Mouse (Mus musculus) embryonic facial prominence, embryonic 10.5 days (tissue): ENCODE results near the gene Eif4a2. TPM values are rescaled to one million over a fixed set of nuclear protein-coding genes. Genes with fewer than 3 reads are reported as not detected.

Experiments used
- DNase-seq: peaks from one replicate; pipeline ENCODE4 v3.0.0-alpha.2; 2017; ENCODE audit warnings: low spot score
- H3K27ac ChIP-seq: fragments of 300-500 bp; sonication (generic); replicated peaks from 2 replicates; pipeline ENCODE4 v1.5.1; 2016; ENCODE audit warnings: mild to moderate bottlenecking
- H3K27me3 ChIP-seq: fragments of 300-500 bp; sonication (generic); replicated peaks from 2 replicates; pipeline ENCODE4 v1.6.1; 2016; ENCODE audit warnings: low read depth, mild to moderate bottlenecking; ENCODE audit not compliant: poor library complexity, severe bottlenecking
- H3K36me3 ChIP-seq: fragments of 300-500 bp; sonication (generic); replicated peaks from 2 replicates; pipeline ENCODE4 v1.6.1; 2016; ENCODE audit warnings: mild to moderate bottlenecking, moderate library complexity
- H3K4me1 ChIP-seq: fragments of 300-500 bp; sonication (generic); 2 replicates; pipeline ENCODE4 v1.6.1; 2016
- H3K4me3 ChIP-seq: fragments of 300-500 bp; sonication (generic); 2 replicates; pipeline ENCODE4 v1.5.1; 2016; ENCODE audit warnings: mild to moderate bottlenecking, moderate library complexity
- H3K9me3 ChIP-seq: fragments of 300-500 bp; sonication (generic); 2 replicates; pipeline ENCODE4 v1.6.1; 2016; ENCODE audit warnings: mild to moderate bottlenecking
- WGBS: fragments of 180-500 bp; shearing (Covaris S2); methylation state at CpG from one replicate; pipeline ENCODE4 v1.1.7; 2016; 5-methylcytosine and 5-hydroxymethylcytosine counted together
- microRNA-seq: library from miRNA; unstranded; fragments of <30 nt; microRNA quantifications from one replicate; pipeline ENCODE4, GENCODE M21; 2017
- polyA plus RNA-seq: library from polyadenylated mRNA; unstranded; fragments of >200 nt; fragmentation: Nextera tagmentation; extraction: Ambion mirVana; gene quantifications from 2 replicates; pipeline ENCODE4 v1.2.1, GENCODE M21; 2016

The Eif4a2 gene
- polyA plus RNA-seq, 1 experiment from 2014 or later = 177 TPM

- Histone ChIP-seq H3K27me3 (no peaks in the 10 kb centered on the region), H3K4me3 (no peak overlapping the region), H3K36me3 (no peaks in the 10 kb centered on the region), H3K9me3 (no peaks in the 10 kb centered on the region), H3K27ac (no peak overlapping the region), H3K4me1 (0 out of 2 replicates have a peak, but pooled peaks cover 5% of the 10 kb centered on the region)
- WGBS = 81% methylated on average over 5 of the region's 5 CpGs
- DNase-seq = no peak
Measured at GRCm38 (mm10) chr16:23154261-23154660, 47.0 kb downstream of the Eif4a2 start.

GRCm38 (mm10) chr16:23157013-23157412 is 49.8 kb downstream of the Eif4a2 start:
- Histone ChIP-seq H3K36me3 (no peaks in the 10 kb centered on the region), H3K27me3 (no peaks in the 10 kb centered on the region), H3K9me3 (no peaks in the 10 kb centered on the region), H3K4me3 (no peak overlapping the region), H3K27ac (no peak overlapping the region), H3K4me1 (no peaks in the 10 kb centered on the region)
- no peak for DNase-seq
- WGBS = 93% methylated on average over 13 of the region's 13 CpGs

DNA sequence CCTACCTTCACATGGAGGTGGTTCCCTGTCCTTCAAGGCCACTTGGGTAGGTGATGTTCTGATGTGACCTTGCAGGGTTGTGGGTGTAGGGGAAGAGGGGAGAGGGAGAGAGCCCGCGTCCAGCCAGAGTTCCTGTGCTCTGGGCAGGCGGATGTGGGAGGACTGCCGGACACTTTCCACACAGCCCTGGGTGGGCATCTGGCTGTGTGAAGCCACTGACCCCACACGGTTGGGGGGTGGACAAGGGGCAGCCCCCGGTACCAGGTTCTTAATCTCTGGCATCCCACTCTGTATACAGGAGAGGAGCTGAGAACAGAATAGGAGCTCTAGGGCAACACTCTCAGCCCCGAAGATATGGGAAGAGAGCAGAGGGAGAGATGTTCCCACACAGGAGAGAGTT is 51.0 kb downstream of the Eif4a2 start:
- WGBS = 91% methylated on average over 7 of the region's 7 CpGs
- Histone ChIP-seq H3K9me3 (no peaks in the 10 kb centered on the region), H3K27me3 (no peaks in the 10 kb centered on the region), H3K36me3 (no peaks in the 10 kb centered on the region), H3K27ac (no peak overlapping the region), H3K4me1 (no peaks in the 10 kb centered on the region), H3K4me3 (no peak overlapping the region)
- no peak for DNase-seq

GRCm38 (mm10) chr16:23158957-23159356 is 51.7 kb downstream of the Eif4a2 start:
- no peaks in the 10 kb centered on the region for H3K9me3 ChIP-seq
- DNase-seq = no peak
- no peaks in the 10 kb centered on the region for H3K27me3 ChIP-seq
- no peaks in the 10 kb centered on the region for H3K4me1 ChIP-seq
- WGBS = 50% methylated on average over 2 of the region's 2 CpGs
- no peak overlapping the region for H3K27ac ChIP-seq
- no peak overlapping the region for H3K4me3 ChIP-seq
- no peaks in the 10 kb centered on the region for H3K36me3 ChIP-seq

GRCm38 (mm10) chr16:23159749-23160148 is 52.5 kb downstream of the Eif4a2 start:
- H3K4me3 ChIP-seq = no peak overlapping the region
- no peak for DNase-seq
- no peaks in the 10 kb centered on the region for H3K9me3 ChIP-seq
- no peaks in the 10 kb centered on the region for H3K27me3 ChIP-seq
- no peaks in the 10 kb centered on the region for H3K4me1 ChIP-seq
- WGBS = 74% methylated on average over 2 of the region's 2 CpGs
- H3K36me3 ChIP-seq = no peaks in the 10 kb centered on the region
- H3K27ac ChIP-seq = no peak overlapping the region

- Histone ChIP-seq H3K9me3 (no peaks in the 10 kb centered on the region), H3K4me3 (no peak overlapping the region), H3K4me1 (no peaks in the 10 kb centered on the region), H3K27me3 (no peaks in the 10 kb centered on the region), H3K36me3 (no peaks in the 10 kb centered on the region), H3K27ac (no peak overlapping the region)
- 82% methylated on average over 3 of the region's 3 CpGs for WGBS
- no peak for DNase-seq
Measured at GRCm38 (mm10) chr16:23162116-23162515, 54.9 kb downstream of the Eif4a2 start.

Small RNAs within 50 kb of the gene (microRNA-seq; reads per million reads assigned to microRNA genes)
- gene Gm49346 = not detected

Other genes starting within 250 kb of the Eif4a2 start
- gene Tbccd1, start 249.8 kb upstream of the Eif4a2 start, polyA plus RNA-seq = 38.6 and 39.1 TPM in 2 replicates
- 88.4 and 90.8 TPM in 2 replicates for gene Dnajb11, start 249.6 kb upstream of the Eif4a2 start, polyA plus RNA-seq
- gene Ahsg, start 216.2 kb upstream of the Eif4a2 start, polyA plus RNA-seq = not detected in 2 replicates
- not detected in 2 replicates for gene Fetub, start 189.1 kb upstream of the Eif4a2 start, polyA plus RNA-seq
- gene Hrg, start 156.4 kb upstream of the Eif4a2 start, polyA plus RNA-seq = 0.16 TPM in 1 of 2 replicates, not detected in the other
- gene Kng2, start 78.0 kb upstream of the Eif4a2 start, polyA plus RNA-seq = not detected in 2 replicates
- not detected in 2 replicates for gene Kng1, start 49.6 kb upstream of the Eif4a2 start, polyA plus RNA-seq
- 208 and 218 TPM in 2 replicates for gene Rfc4, start 20.3 kb downstream of the Eif4a2 start, polyA plus RNA-seq
- gene Adipoq, start 39.1 kb downstream of the Eif4a2 start, polyA plus RNA-seq = not detected in 2 replicates
- 27.3 and 28.9 TPM in 2 replicates for gene St6gal1, start 117.3 kb downstream of the Eif4a2 start, polyA plus RNA-seq